Mouse (Mus musculus): ENCODE measurements around the gene Prdx6b.

GRCm38 (mm10) chr2:80327272-80327671 is 35.0 kb downstream of the Prdx6b start:
- TF ChIP-seq CTCF (IDR thresholded peaks at IDR 0.05; ENCODE audit: extremely low read depth, insufficient read depth, low read length) (no peak), POLR2A (IDR thresholded peaks at IDR 0.05; ENCODE audit: extremely low read depth, insufficient read depth, low read length) (no peak)

Measured in cortical plate, adult 2 months (tissue).